Mouse (Mus musculus): ENCODE measurements around the gene Kctd8. TPM values are rescaled to one million over a fixed set of nuclear protein-coding genes. Genes with fewer than 3 reads are reported as not detected.
"Not testable (repeated sequence)": the region's sequence is repeated elsewhere in the genome, so short reads cannot be mapped to it uniquely, and the experiment has no call there.

The Kctd8 gene
- polyA plus RNA-seq, 1 experiment from 2014 or later: 1.7 TPM

DNA sequence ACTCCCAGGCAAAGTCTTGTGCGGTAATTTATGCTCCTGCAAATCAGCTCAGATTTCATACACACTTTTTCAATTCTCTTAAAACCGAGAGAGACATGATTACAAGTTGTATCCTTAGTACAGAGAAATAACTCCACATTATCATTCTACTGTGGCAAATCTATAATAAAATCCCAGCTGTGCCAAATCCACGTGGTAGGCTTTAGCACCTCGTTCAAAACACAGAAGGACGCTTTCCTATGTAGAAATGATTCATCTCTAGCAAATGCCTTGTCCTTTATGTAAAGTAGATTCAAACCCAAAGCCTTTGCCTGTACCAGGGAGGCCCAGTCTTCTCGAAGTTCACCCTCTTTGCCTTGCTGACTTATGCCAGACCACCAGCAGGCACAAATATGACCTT is 57.1 kb downstream of the Kctd8 start:
- 75% methylated on average over 6 of the region's 6 CpGs for WGBS
- no peak for DNase-seq (ENCODE audit: low spot score)
- Histone ChIP-seq H3K9ac (ENCODE audit: low read length) (no peak overlapping the region), H3K36me3 (ENCODE audit: control insufficient read depth, insufficient read depth, low read length) (no peaks in the 10 kb centered on the region), H3K27ac (replicated peaks) (no peak overlapping the region), H3K9me3 (ENCODE audit: control insufficient read depth, low read length) (no peaks in the 10 kb centered on the region), H3K27me3 (ENCODE audit: control insufficient read depth, insufficient read depth, low read length) (no peaks in the 10 kb centered on the region), H3K4me2 (replicated peaks; ENCODE audit: low read depth) (no peak overlapping the region), H3K4me3 (ENCODE audit: low read depth, low read length) (no peak overlapping the region), H3K4me1 (replicated peaks; ENCODE audit: control insufficient read depth, insufficient read depth) (no peaks in the 10 kb centered on the region)
- TF ChIP-seq EP300 (optimal IDR thresholded peaks at IDR 0.05): no peak
- no peak for TF ChIP-seq CTCF (IDR thresholded peaks at IDR 0.05; ENCODE audit: low read depth)
- ATAC-seq (ENCODE audit: low FRiP score, low TSS enrichment): no peak

DNA sequence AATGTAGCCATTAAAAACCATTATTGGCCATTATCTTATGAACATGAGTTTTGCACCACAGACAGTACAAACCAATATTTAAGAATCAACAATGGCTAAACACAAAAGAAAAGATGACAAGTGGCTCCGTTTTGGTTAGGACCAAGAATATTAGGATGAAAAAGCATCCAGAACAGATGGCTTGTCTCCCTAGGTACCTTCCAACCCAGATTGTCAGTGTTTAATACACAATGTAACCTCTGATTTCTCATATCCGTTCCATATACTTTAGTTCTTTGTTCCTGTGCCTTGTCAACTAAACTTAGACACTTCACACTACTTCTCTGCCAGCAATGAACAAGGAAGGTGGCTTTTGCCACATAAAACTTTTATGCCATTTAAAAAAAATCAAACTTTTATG is 89.1 kb downstream of the Kctd8 start:
- Histone ChIP-seq H3K27ac (replicated peaks) (no peak overlapping the region), H3K27me3 (ENCODE audit: control insufficient read depth, insufficient read depth, low read length) (no peaks in the 10 kb centered on the region), H3K36me3 (ENCODE audit: control insufficient read depth, insufficient read depth, low read length) (no peaks in the 10 kb centered on the region), H3K9ac (ENCODE audit: low read length) (no peak overlapping the region), H3K4me3 (ENCODE audit: low read depth, low read length) (no peak overlapping the region), H3K4me1 (replicated peaks; ENCODE audit: control insufficient read depth, insufficient read depth) (no peaks in the 10 kb centered on the region), H3K9me3 (ENCODE audit: control insufficient read depth, low read length) (no peaks in the 10 kb centered on the region), H3K4me2 (replicated peaks; ENCODE audit: low read depth) (no peak overlapping the region)
- WGBS: 60% methylated on average over 2 of the region's 2 CpGs
- DNase-seq (ENCODE audit: low spot score) (no peak), ATAC-seq (ENCODE audit: low FRiP score, low TSS enrichment) (no peak)
- TF ChIP-seq CTCF (IDR thresholded peaks at IDR 0.05; ENCODE audit: low read depth): no peak

DNA sequence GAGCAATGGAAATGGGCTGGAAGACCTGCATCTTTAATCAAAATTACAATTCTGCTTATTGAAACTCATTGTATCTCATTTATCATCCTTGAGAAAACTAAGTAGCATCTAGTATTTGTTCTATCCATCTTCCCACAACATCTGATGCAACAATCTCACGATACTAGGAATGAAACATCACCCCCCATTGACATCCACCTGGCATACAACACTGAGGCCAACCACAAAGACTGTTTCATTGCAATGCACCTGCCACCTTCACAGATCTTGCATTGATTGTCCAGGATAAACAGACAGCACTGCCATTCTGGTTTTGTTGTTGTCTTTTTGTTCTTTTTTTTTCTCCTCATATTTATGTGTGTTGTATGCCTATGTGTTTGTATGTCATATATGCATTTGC is 99.5 kb downstream of the Kctd8 start:
- no peak overlapping the region for H3K9ac ChIP-seq (ENCODE audit: low read length)
- no peaks in the 10 kb centered on the region for H3K36me3 ChIP-seq (ENCODE audit: control insufficient read depth, insufficient read depth, low read length)
- H3K4me2 ChIP-seq (replicated peaks; ENCODE audit: low read depth): no peak overlapping the region
- TF ChIP-seq EP300 (optimal IDR thresholded peaks at IDR 0.05) (no peak), CTCF (IDR thresholded peaks at IDR 0.05; ENCODE audit: low read depth) (no peak)
- DNase-seq (ENCODE audit: low spot score) (no peak), ATAC-seq (ENCODE audit: low FRiP score, low TSS enrichment) (no peak)
- WGBS: 74% methylated on average over 1 of the region's 1 CpGs
- no peak overlapping the region for H3K27ac ChIP-seq (replicated peaks)
- no peaks in the 10 kb centered on the region for H3K9me3 ChIP-seq (ENCODE audit: control insufficient read depth, low read length)
- H3K27me3 ChIP-seq (ENCODE audit: control insufficient read depth, insufficient read depth, low read length): no peaks in the 10 kb centered on the region
- H3K4me1 ChIP-seq (replicated peaks; ENCODE audit: control insufficient read depth, insufficient read depth): no peaks in the 10 kb centered on the region
- no peak overlapping the region for H3K4me3 ChIP-seq (ENCODE audit: low read depth, low read length)

DNA sequence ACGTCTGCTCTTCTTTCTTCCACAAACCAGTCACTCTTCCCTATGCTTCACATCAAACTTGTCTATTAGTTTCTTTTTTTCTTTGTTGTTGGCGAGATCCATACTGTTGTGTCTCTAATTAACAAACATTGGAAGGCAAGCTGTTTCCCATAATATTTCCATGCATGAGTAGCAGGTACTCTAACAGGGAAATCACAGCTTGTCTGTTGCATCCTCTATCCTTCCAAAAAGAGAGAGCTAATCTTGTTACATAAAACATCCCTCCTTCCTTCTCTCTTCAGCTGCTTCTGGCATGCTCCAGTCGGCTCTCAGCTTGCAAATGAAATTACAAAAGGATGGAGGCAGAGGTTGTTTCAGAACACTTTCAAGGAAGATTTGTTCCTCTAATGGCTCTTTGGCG is 107.9 kb downstream of the Kctd8 start:
- no peak for DNase-seq (ENCODE audit: low spot score)
- ATAC-seq (ENCODE audit: low FRiP score, low TSS enrichment): no peak
- TF ChIP-seq EP300 (optimal IDR thresholded peaks at IDR 0.05) (no peak), CTCF (IDR thresholded peaks at IDR 0.05; ENCODE audit: low read depth) (no peak)
- Histone ChIP-seq H3K4me3 (ENCODE audit: low read depth, low read length) (no peak overlapping the region), H3K27ac (replicated peaks) (no peak overlapping the region), H3K36me3 (ENCODE audit: control insufficient read depth, insufficient read depth, low read length) (no peaks in the 10 kb centered on the region), H3K9ac (ENCODE audit: low read length) (no peak overlapping the region), H3K27me3 (ENCODE audit: control insufficient read depth, insufficient read depth, low read length) (no peaks in the 10 kb centered on the region), H3K4me2 (replicated peaks; ENCODE audit: low read depth) (no peak overlapping the region), H3K9me3 (ENCODE audit: control insufficient read depth, low read length) (no peaks in the 10 kb centered on the region), H3K4me1 (replicated peaks; ENCODE audit: control insufficient read depth, insufficient read depth) (no peaks in the 10 kb centered on the region)
- WGBS: 62% methylated on average over 4 of the region's 4 CpGs

DNA sequence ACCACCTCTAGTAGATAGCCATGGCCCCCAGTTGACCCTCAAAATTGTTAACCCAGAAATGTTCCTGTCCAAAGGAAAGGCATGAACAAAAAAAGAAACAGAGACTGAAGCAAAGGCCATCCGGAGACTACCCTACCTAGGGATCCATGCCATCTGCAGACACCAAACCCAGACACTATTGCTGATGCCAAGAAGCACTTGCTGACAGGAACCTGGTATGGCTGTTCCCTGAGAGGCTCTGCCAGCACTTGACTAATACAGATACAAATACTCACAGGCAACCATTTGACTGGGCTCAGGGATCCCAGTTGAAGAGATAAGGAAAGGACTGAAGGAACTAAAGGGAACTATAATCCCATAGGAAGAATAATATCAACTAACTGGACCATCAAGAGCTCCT is 109.8 kb downstream of the Kctd8 start:
- H3K36me3 ChIP-seq (ENCODE audit: control insufficient read depth, insufficient read depth, low read length); H3K4me3 ChIP-seq (ENCODE audit: low read depth, low read length); DNase-seq (ENCODE audit: low spot score); H3K4me1 ChIP-seq (replicated peaks; ENCODE audit: control insufficient read depth, insufficient read depth); H3K9me3 ChIP-seq (ENCODE audit: control insufficient read depth, low read length); H3K27ac ChIP-seq (replicated peaks); ATAC-seq (ENCODE audit: low FRiP score, low TSS enrichment); H3K9ac ChIP-seq (ENCODE audit: low read length); H3K4me2 ChIP-seq (replicated peaks; ENCODE audit: low read depth); H3K27me3 ChIP-seq (ENCODE audit: control insufficient read depth, insufficient read depth, low read length): not testable (repeated sequence)
- 68% methylated on average over 1 of the region's 1 CpGs for WGBS

DNA sequence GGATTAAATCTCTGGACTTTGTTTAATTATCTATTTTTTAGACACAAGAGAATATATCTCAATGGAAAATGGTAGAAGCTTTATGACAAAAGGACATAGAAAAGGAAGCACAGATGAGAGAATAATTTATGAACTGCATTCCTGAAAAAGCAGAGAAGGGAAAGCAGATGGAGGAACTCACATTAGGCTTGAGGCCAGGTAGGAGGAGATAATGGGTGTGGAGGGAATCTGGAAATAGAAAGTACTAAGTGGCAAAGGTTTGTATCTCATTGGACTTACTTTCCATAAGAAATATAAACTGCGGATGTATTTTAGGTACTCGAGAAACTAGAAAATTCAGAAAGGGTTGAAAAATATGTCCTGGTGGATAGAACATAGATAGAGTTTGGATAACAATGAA is 114.3 kb downstream of the Kctd8 start:
- H3K4me3 ChIP-seq (ENCODE audit: low read depth, low read length): no peak overlapping the region
- WGBS: 57% methylated on average over 2 of the region's 2 CpGs
- H3K27me3 ChIP-seq (ENCODE audit: control insufficient read depth, insufficient read depth, low read length): no peaks in the 10 kb centered on the region
- H3K27ac ChIP-seq (replicated peaks): no peak overlapping the region
- TF ChIP-seq CTCF (IDR thresholded peaks at IDR 0.05; ENCODE audit: low read depth): no peak
- TF ChIP-seq EP300 (optimal IDR thresholded peaks at IDR 0.05): no peak
- no peak for ATAC-seq (ENCODE audit: low FRiP score, low TSS enrichment)
- H3K4me2 ChIP-seq (replicated peaks; ENCODE audit: low read depth): no peak overlapping the region
- no peaks in the 10 kb centered on the region for H3K4me1 ChIP-seq (replicated peaks; ENCODE audit: control insufficient read depth, insufficient read depth)
- no peaks in the 10 kb centered on the region for H3K9me3 ChIP-seq (ENCODE audit: control insufficient read depth, low read length)
- H3K36me3 ChIP-seq (ENCODE audit: control insufficient read depth, insufficient read depth, low read length): no peaks in the 10 kb centered on the region
- DNase-seq (ENCODE audit: low spot score): no peak
- no peak overlapping the region for H3K9ac ChIP-seq (ENCODE audit: low read length)

All from stomach, postnatal 0 days (tissue).